Mouse (Mus musculus): ENCODE results near the gene Rrp1.

DNA sequence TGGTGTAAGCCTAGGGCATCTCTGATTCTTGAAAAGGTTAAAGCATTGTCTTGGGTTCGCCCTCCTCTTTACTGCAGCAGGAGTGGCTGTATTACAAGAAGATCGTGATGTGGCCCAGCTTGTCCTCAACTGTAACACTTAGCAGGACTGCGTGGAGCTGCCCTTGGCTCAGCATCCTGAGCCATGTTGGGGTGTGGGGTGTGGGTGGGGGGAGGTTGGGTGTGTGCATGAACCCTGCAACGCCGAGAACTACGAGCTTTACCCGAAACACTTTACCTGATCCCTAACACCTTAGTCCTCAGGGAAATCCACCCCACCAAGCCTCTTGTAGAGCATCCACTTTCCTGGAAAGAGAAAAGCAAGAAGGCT is 293 bp upstream of the Rrp1 start:
- TF ChIP-seq POLR2A (IDR thresholded peaks at IDR 0.05; ENCODE audit: low read depth, low read length), result no peak
- no peak for TF ChIP-seq CTCF (IDR thresholded peaks at IDR 0.05; ENCODE audit: extremely low read depth, insufficient read depth, insufficient read length, insufficient replicate concordance)

Measured in spleen, adult 2 months (tissue).